Mouse (Mus musculus) frontal cortex, postnatal 25 days (tissue): ENCODE measurements around the gene Zfp467.

Experiments
- DNase-seq, 2 experiments: peaks; one replicate each; pipeline ENCODE4 v3.0.0; 2022; ENCODE audit warnings: low spot score in 2 of 2

Zfp467 gene

DNA sequence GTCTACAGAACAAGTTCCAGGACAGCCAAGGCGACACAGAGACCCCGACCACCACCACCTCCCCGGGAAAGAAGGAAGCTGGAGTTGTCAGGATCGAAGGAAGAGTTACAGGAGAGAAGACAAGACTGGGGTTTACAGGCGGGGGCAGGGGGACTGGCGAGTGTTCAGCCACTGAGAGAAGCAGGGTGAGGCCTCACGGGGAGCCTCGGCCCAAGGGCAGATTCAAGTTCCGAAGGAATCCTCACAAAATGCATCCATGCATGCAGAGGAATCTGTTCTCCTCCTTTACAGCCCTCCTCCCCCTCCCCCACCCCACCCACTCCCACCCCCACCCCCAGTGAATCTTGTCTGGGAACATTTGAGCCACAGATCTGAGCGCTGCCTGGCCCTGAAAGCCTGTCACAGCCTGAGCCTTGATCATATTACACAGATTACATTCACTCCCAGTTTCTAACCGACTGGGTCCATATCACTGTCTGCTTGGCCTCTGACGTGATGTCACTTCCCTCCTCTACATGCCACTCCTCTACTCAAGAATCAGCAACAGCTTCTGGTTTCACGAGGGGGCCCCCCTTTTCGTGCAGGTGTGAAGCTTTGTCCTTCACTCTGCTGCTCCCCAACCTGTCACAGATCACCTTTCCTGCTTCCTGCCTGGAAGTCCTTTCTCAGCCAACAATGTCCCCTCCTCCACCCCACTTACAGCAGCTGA lies 5.2 kb downstream of the Zfp467 start:
- DNase-seq = no peak

DNA sequence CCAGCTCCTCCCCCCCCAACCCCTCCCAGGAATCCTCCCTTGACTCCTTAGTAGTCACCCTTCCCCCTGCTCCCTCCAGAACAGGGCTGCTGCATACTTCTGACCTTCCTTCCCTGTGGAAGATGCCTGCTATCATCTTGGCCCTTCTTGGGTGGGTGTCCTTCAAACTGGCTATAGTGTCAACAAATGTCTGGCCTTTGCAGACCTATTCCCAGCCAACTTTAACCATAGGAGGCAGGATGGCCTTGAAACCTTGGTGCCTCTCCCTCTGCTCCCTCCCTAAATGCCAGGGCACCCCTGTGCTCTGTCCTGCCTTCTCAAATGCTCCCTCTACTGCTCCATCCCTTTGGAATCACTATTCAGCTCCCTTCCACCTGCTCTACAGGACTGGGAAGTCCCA lies 6.0 kb downstream of the Zfp467 start:
- DNase-seq = no peak

DNA sequence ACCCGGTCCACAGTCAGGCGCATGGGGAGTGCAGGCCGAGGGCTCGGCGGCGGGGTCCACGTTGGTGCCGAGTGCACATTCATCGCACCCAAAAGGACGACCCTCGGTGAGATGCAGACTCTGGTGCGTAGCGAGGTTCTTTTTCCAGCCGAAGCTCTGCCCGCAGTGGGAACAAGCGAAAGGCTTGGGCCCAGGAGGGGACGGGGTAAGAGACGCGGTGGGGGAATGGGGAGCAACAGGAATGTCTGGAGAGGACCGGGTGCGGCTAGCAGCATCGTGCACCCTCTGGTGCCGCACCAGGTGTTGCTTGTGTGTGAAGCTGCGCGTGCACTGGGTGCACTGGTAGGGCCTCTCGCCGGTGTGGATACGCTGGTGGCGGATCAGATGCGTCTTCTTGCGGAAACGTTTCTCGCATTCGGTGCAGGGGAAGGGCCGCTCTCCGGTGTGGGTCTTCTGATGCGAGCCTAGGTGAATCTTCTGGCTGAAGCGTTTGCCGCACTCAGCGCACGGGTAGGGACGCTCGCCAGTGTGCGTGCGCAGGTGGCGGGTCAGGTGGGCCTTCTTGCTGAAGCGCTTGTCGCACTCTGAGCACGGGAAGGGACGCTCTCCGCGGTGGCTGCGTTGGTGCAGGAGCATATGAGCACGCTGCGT lies 7.0 kb downstream of the Zfp467 start:
- no peak for DNase-seq

DNA sequence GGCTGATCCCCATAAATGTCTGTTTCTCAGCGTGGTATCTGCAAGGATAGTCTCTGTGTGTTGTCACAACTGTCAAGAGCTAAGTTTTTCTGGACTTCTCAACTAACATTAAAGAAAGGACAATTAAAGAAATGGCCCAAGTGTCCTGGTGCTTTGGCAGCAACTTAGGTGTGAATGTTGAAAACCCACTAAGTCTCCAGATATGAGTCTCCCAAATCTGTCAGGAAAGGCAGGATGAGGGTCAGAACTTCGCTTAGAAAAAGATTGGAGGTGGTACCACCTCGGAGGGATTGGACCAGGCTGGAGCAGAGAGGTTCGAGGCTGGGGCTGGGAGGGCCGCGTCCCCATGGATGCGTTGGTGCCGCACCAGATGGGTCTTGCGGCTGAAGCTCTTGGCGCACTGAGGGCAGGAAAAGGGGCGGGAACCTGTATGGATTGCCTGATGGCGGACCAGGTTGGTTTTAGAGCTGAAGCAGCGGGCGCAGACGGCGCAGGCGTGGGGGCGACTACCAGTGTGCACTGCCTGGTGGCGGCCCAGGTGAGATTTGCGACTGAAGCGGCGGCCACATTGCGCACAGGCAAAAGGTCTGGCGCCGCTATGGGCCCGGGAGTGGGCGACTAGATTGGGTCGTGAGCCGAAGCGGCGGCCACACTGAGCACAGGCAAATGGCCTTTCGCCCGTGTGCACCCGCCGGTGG lies 7.8 kb downstream of the Zfp467 start:
- no peak for DNase-seq

DNA sequence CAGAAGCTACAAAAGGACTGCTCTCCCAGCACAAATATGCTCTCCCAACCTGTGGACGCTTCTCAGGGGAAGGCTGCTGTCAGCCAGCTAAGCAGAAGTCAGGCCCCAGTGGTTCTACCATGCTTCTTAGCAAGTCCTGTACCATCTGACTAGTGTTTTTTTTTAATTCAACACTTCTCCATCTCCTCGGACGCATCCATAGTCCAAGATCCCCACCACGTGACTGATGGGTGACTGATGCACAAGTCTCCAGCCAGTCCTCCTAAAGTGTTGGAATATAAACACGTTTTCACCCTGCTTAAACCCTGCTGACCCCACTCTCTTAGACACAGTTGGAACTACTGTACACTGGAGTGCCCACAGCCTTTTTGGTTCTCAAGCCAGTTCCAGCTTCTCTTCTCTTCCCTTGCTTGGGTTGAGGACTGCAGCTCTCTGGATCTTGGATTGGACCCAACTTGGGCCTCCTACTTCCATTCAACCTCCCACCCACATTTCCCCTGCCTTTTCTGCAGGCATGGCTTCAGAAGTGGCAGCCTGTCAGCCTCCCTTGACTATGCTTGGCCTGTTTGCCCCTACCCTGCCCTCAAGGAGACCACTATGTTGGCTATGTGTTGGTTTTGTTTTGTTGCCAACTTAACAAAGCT lies 9.8 kb downstream of the Zfp467 start:
- no peak for DNase-seq

DNA sequence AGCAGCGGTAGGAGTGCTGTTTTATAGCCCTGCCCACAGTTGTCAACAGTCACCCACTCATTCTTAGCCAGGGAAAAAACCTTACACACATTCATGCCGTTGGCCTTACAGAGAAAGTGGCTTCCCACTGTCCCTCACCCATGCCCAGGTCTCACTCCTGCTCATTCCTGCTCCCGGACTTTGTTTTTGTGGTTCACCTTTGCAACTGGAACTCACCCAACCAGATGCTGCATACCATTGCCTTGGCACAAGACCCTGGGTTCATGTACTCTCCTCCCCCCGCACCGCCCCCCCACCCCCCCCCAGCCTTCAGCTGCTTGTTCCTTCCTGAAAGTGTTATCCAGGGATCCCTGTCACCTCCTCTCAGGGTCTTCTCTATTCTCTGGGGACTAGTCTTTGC lies 10.5 kb downstream of the Zfp467 start:
- no peak for DNase-seq

DNA sequence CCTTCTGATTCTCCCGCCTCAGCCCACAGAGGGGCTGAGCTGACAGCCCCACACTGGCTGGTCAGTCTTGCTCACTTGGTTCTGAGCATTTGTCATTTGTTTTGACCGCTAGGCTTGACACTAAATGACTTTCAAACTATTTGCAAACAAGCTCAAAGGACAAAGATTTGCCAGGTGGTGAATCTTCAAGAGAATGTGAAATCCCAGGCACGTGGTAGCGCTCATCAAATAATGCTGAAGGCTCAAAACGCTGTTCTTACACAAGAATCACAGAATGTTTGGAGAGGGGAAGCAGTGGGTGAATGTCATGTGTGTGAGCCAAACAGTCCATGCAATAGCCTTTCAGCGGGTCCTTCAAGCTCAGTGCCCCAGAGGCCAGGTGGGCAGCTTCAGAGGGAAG lies 11.0 kb downstream of the Zfp467 start:
- DNase-seq = no peak

DNA sequence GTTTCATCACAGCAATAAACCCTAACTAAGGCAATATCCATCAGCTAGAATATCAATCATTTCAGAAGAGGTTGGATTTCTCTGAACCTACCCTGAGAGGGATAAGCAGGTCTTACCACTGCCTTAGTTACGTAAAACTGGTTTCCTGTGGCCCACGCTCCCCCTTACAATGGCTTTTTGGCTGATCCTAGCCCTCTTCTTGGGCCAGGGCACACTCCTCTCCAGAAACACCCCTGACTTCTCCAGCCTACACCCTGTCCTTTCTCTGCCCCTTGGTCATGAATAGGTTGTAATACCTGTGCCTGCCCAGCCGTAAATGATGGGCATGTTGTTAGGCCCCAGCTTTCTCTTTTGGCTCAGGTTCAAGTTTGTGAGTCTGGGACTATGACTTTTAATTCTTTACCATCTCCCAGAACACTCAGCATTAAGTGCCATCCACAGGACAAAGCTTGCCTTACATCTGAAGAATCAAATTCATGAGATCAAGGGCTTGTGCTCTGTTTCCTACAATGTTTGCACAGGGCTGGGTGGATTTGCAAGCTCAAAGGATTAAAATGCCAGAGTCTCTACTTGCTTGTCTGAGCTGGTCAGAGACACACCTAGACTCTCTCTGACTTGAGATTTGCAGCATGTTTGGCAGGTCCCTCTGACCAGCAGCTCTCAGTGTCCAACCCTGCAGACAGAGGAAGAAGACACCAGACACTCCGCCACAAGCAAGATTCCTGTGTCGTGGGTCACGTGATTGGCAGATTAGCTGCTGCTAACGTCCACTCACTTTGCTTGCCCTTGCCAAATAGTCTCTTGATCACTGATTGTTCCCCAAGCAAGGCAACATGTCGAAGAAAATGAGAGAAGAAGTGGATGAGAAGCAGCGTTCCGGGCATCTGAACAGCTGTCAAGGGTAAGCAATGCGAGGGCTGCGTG lies 12.5 kb downstream of the Zfp467 start:
- no peak for DNase-seq

DNA sequence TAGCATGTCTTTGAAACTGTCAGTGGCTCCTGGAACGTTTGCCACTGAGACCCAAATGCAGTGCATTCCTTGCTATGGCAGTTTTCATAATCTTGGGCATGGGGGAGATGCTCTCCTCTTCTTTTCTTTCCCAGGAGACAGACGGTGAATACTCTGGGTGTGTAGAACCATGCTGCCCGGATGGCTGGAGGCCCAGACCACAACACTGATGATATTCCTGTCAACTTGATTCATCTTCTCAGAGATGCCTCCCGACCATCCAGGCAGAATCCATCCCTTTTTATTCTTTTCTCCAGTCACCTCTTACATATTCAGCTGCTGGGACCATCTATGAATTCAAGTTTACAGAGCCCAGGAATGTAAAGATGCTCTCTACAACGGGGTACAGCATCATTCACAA lies 14.9 kb downstream of the Zfp467 start:
- no peak for DNase-seq

DNA sequence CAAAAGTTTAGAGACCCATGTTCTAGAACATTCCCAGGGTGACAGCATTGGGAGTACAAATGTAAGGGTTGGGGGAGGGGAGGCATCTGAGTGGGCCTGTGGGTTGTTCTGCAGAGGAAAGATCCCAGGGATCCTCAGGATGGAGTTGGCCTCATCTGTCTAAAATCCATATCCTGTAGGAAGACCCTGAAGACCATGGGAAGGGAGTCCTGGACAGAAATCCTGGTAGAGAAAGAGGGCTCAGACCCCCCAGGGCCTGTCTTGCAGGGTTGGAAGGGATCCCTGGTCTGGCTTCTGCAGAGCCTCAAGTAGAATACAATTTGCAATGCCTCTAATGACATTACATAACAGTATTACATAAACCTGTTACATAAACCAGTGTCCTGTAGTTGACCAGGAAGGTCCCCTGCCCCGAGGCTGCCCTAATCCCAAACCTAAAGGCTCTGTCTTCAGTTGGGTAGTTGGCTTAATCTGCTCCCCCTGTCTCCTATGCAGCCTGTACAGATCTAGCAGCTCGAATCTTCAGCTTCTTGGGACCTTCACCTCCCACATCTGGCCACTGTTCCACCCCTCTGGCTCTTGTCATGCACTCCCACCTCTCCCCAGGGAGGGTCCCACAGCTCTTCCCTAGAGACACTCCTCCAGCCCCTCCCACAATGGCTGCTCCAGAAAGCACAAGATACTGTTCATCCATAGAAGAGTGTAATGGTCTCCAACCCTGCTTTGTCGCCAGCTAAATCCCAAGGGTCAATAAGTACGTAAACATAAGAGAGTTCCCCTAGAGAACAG lies 16.7 kb downstream of the Zfp467 start:
- no peak for DNase-seq

DNA sequence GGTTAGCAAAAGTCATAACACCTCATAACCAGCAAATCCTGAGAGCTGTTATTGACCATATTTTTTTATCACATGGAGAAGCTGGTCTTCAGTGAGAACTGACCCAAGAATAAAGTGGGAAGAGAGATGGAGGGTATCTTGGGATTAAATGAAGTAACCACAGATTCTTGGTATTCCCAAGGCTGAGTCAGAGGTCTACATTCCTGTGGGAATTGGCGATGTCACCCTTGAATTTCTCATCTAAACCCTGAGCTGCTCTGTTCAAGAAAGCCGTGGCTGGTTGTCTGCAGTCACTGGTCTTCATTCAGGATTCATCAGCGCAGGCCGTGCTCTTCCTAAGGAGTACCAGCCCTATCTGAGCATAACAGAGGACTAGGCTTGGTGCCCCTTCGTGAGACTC lies 18.7 kb downstream of the Zfp467 start:
- DNase-seq = no peak

DNA sequence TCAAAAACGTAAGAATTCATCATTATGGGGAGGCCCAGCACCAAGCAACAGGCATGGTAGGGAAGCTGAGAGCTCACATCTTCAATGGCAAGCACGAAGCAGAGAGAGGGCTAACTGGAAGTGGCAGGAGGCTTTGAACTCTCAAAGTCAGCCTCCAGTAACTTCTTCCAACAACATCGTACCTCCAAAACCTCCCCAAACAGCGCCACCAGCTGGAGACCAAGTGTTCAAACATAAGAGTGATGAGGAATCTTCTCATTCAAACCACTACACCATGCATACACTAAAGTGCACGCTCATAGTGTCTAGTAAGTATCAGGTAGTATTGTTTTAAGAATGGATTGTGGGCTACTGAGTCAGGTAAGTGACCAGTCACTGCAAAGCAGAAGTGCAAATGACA lies 21.6 kb downstream of the Zfp467 start:
- no peak for DNase-seq

DNA sequence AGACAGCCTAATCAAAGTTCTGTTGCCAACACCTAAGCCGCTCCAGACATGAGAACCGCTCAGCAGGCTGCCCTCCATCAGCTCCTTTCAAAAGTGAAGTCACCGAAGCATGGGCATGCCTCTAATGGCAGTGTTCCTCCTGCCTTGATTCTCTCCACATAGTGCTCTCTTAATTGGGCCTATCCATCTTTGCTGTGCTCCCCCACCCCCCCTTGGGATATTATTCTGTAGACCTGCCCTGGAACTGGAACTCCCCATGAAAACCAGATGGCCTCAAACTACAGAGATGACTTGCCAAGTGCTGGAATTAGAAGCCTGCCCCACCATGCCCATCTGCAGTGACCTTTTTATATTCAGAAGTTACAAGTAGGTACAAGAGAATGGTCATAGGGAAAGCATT lies 22.3 kb downstream of the Zfp467 start:
- DNase-seq = no peak

DNA sequence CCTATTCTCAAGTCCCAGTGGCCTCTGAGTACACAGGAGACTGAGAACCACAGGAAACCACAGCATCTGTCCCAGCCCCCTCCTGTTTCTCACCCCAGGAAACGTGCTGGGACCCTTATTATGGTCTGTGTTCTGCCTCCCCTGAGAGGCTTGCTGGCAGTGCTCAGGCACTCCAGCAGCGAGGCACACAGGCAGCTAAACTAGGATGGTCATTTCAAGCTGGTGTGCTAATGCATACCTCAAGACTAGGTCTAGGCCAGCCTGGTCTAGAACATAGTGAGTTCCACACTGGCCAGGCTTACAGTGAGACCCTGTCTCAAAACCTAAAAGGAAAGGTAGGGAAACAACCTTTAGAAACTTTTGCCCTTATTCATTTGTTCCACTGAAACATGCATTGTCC lies 25.0 kb downstream of the Zfp467 start:
- no peak for DNase-seq

DNA sequence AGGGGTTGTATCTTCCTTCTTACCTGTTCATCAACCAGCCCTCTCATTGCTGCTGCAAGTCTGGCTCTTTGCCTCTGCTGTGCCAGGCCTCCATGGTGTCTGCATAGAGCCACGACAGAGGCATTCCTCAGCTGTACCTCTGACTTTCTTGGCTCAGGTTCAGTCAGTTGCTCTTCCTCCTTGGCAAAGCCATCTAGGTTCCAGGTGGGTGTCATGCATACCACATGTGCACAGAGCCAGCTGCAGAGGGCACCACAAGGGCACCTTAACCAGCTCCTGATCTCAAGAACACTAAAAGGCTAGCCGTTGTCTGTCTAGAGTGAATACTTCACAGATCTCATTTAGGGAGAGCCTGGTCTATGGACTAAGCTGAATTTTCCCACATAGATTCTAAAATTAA lies 29.1 kb downstream of the Zfp467 start:
- DNase-seq = no peak

DNA sequence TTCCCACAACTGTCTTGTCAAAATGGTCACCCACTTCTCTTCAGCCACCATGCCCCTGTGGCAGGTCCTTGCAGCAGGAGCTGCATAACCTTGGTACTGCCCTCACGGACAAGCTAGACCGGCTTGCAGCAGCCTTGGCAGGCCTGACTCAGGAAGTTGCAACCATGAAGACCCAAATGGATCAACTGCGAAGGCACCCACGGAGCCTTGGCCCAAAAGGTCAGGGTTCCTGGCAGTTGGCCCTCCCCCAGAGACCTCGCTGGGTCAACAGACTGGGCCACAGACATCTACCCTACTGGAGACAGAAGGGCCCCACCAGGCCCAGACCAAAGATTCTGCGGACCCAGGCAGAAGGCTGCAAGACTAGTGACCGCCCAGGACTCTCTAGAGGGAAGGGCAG lies 30.0 kb downstream of the Zfp467 start:
- DNase-seq = no peak

DNA sequence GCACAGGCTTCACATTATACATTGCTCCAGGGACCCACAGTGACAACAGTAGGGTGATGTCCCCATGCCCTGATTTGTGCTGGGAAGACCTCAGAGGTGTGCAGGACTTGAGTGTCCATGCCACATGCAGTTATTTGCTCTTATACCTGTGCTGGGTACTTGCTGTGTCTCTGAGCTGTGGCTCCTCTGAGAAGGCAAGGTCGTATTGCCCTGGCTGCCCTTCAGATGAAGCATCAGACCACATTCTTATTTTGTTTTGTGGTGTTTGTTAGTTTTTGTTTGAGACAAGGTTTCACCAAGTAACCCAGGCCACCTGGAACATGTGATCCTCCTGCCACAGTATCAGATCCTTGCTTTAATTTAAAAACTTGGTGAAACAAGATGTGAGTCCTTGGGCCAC lies 30.7 kb downstream of the Zfp467 start:
- DNase-seq = no peak

DNA sequence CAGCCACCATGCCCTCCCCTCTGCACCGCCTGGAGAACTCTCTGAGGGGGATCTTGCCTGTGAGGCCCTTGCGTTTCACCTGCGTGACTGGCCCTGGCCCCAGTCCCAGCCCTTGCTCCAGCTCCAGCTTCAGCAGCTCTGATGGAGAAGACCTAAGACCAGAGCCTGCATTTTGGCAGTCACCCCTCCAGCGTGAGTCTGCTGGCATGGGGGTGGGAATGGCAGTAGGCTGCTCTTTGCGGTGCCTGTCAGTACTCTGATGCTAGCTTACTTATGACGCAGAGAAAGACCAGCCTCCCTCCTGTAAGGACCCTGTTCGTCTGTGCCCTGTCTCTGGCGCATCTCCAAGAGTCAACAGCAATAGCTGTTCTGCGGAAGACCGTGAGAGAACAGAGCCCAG lies 32.5 kb downstream of the Zfp467 start:
- no peak for DNase-seq

DNA sequence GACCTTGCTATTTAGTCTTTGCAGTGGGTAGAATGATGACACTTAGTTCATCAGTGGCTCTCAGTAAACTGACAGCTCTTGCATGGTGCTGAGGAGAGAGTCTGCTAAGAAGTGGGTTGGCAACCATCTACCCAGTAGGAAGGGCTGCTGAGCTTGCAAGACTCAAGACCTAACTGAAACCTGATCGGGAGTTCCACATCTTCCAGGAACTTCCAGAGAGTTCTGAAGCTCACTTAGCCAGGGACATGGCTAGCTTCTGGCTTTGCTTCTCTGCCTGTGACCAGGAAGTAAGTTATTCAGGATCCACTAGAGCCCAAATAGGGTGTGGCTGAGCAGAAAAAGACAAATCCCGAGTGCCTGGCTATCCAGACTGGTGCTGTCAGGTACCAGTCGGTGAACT lies 33.0 kb downstream of the Zfp467 start:
- no peak for DNase-seq

DNA sequence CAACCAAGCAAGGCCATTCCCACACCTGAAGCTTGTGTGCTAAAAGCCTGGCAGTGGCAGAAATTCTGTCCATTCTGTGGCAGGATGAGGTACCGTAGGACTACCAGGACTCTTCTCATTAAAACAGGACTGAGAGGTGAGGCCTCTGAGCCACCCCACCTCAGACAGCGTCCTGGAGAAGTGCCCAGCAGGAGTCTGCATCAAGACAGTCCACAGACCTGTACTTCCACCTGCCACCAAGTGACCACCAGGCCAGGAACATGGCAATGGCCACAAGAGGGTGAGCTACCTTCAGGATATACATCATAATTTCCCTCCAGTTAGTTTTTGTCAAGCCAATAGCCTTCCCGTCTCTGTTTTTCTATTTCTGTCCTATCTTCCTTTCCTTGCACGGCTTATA lies 33.5 kb downstream of the Zfp467 start:
- DNase-seq = no peak
